8 mouse cellular contexts compared by ENCODE assay signal in genomic region chr11:120695641-120696040, GRCm38 (mm10). TPM values are rescaled to one million over a fixed set of nuclear protein-coding genes. Genes with fewer than 3 reads are reported as not detected.
DNase-seq lines count a peak whose midpoint lies in the region; ATAC-seq and TF ChIP-seq lines count a peak whose summit lies in the region.

No protein-coding gene starts in this region.

- ATAC-seq in hindbrain, postnatal 0 days: 0 out of 2 replicates have a peak, but pooled peaks have one; percentile 25
- ATAC-seq in limb, embryonic 15.5 days (ENCODE audit: insufficient number of reproducible peaks, low FRiP score, low TSS enrichment, low read depth): peak; percentile 7; the same call in 1 of the 2 replicates

- peak overlapping the region; percentile 52; the same call in 1 of the 2 replicates for H3K27ac ChIP-seq in cortical plate, adult 2 months (ENCODE audit: insufficient read depth, low read length)
- no peak overlapping the region for H3K27ac ChIP-seq in hindbrain, postnatal 0 days
- peak overlapping the region; percentile 57; the same call in 1 of the 2 replicates for H3K27ac ChIP-seq in limb, embryonic 15.5 days

- peak; percentile 52 to 63 for DNase-seq in adrenal gland, postnatal 36 days
- no peak for DNase-seq in adrenal gland, adult 8-10 months
- no peak for DNase-seq in hindbrain, postnatal 0 days (ENCODE audit: low spot score)
- no peak for DNase-seq in thymus, postnatal 0 days (ENCODE audit: low spot score)
- DNase-seq in cerebellum, postnatal 10 days: no peak
- no peak for DNase-seq in ovary, postnatal 36 days (ENCODE audit: low spot score)

- no peak overlapping the region for H3K4me2 ChIP-seq in hindbrain, postnatal 0 days (ENCODE audit: low read depth, low read length)
- H3K4me2 ChIP-seq in limb, embryonic 15.5 days: no peak overlapping the region

- TF ChIP-seq CTCF in cortical plate, adult 2 months (IDR thresholded peaks at IDR 0.05; ENCODE audit: extremely low read depth, insufficient read depth, low read length): no peak
- no peak for TF ChIP-seq CTCF in hindbrain, postnatal 0 days (IDR thresholded peaks at IDR 0.05; ENCODE audit: low read depth)

- H3K27me3 ChIP-seq in hindbrain, postnatal 0 days (ENCODE audit: insufficient read depth, low read length): no peaks in the 10 kb centered on the region
- H3K27me3 ChIP-seq in limb, embryonic 15.5 days: no peaks in the 10 kb centered on the region

- WGBS in hindbrain, postnatal 0 days: 50% methylated on average over 12 of the region's 12 CpGs
- 20% methylated on average over 12 of the region's 12 CpGs for WGBS in limb, embryonic 15.5 days

- H3K9ac ChIP-seq in hindbrain, postnatal 0 days (replicated peaks; ENCODE audit: low read length): no peak overlapping the region
- H3K9ac ChIP-seq in limb, embryonic 15.5 days: no peak overlapping the region

- no peaks in the 10 kb centered on the region for H3K9me3 ChIP-seq in hindbrain, postnatal 0 days (ENCODE audit: low read length)
- no peaks in the 10 kb centered on the region for H3K9me3 ChIP-seq in limb, embryonic 15.5 days

- no peak for TF ChIP-seq POLR2A in cortical plate, adult 2 months (IDR thresholded peaks at IDR 0.05; ENCODE audit: extremely low read depth, insufficient read depth, low read length)

- no peaks in the 10 kb centered on the region for H3K4me1 ChIP-seq in cortical plate, adult 2 months (ENCODE audit: control insufficient read depth, insufficient read depth, low read length)
- no peaks in the 10 kb centered on the region for H3K4me1 ChIP-seq in hindbrain, postnatal 0 days (ENCODE audit: insufficient read depth, low read length)
- H3K4me1 ChIP-seq in limb, embryonic 15.5 days: peaks cover 30% of the 10 kb centered on the region

- H3K4me3 ChIP-seq in cortical plate, adult 2 months (ENCODE audit: insufficient read depth, low read length): no peak overlapping the region
- no peak overlapping the region for H3K4me3 ChIP-seq in hindbrain, postnatal 0 days (ENCODE audit: low read length)
- no peak overlapping the region for H3K4me3 ChIP-seq in limb, embryonic 15.5 days

- peaks cover under 1% of the 10 kb centered on the region; the same call in 1 of the 2 replicates for H3K36me3 ChIP-seq in hindbrain, postnatal 0 days (ENCODE audit: insufficient read depth, low read length)
- H3K36me3 ChIP-seq in limb, embryonic 15.5 days: peaks cover 34% of the 10 kb centered on the region

RNA-seq across cellular contexts. Expression of gene Cenpx, which starts 17.9 kb away (rescaled TPM):
- total RNA-seq in adrenal gland, postnatal 36 days (2021): 10 to 100 TPM; 52.1 to 60.4 TPM
- 10 to 100 TPM; 49.3 to 61.7 (median 55.7) TPM for total RNA-seq in adrenal gland, adult 8-10 months (2022)
- 36.2 and 40.2 TPM in 2 replicates for polyA plus RNA-seq in cortical plate, adult 2 months (2012; rRNA removed)
- total RNA-seq in hindbrain, postnatal 0 days (2014; rRNA removed): 57.6 and 78.6 TPM in 2 replicates
- 99.7 and 100 TPM in 2 replicates for polyA plus RNA-seq in hindbrain, postnatal 0 days (2015; fragmentation: Nextera tagmentation; extraction: Ambion mirVana)
- 156 and 166 TPM in 2 replicates for polyA plus RNA-seq in limb, embryonic 15.5 days (2015; fragmentation: Nextera tagmentation; extraction: Ambion mirVana)
- polyA plus RNA-seq in thymus, postnatal 0 days (2015; fragmentation: Nextera tagmentation; extraction: Ambion mirVana): 191 and 212 TPM in 2 replicates

RNA-seq across cellular contexts. Expression of gene Lrrc45, which starts 18.1 kb away (rescaled TPM):
- 10 to 100 TPM; 24.3 to 27.7 TPM for total RNA-seq in adrenal gland, postnatal 36 days (2021)
- total RNA-seq in adrenal gland, adult 8-10 months (2022): 10 to 100 TPM; 26.1 to 57.9 (median 42.3) TPM
- 114 and 137 TPM in 2 replicates for polyA plus RNA-seq in cortical plate, adult 2 months (2012; rRNA removed)
- 35.4 and 49.1 TPM in 2 replicates for total RNA-seq in hindbrain, postnatal 0 days (2014; rRNA removed)
- 41.7 and 44.3 TPM in 2 replicates for polyA plus RNA-seq in hindbrain, postnatal 0 days (2015; fragmentation: Nextera tagmentation; extraction: Ambion mirVana)
- polyA plus RNA-seq in limb, embryonic 15.5 days (2015; fragmentation: Nextera tagmentation; extraction: Ambion mirVana): 63.7 and 65.9 TPM in 2 replicates
- polyA plus RNA-seq in thymus, postnatal 0 days (2015; fragmentation: Nextera tagmentation; extraction: Ambion mirVana): 32.6 and 33.5 TPM in 2 replicates

RNA-seq across cellular contexts. Expression of gene Aspscr1, which starts 22.9 kb away (rescaled TPM):
- 10 to 100 TPM; 71.1 to 95.1 TPM for total RNA-seq in adrenal gland, postnatal 36 days (2021)
- total RNA-seq in adrenal gland, adult 8-10 months (2022): 100 to 1,000 TPM; 101 to 108 (median 106) TPM
- polyA plus RNA-seq in cortical plate, adult 2 months (2012; rRNA removed): 46.2 and 46.8 TPM in 2 replicates
- total RNA-seq in hindbrain, postnatal 0 days (2014; rRNA removed): 105 and 130 TPM in 2 replicates
- polyA plus RNA-seq in hindbrain, postnatal 0 days (2015; fragmentation: Nextera tagmentation; extraction: Ambion mirVana): 143 and 148 TPM in 2 replicates
- polyA plus RNA-seq in limb, embryonic 15.5 days (2015; fragmentation: Nextera tagmentation; extraction: Ambion mirVana): 107 TPM in 2 replicates
- polyA plus RNA-seq in thymus, postnatal 0 days (2015; fragmentation: Nextera tagmentation; extraction: Ambion mirVana): 116 and 120 TPM in 2 replicates

RNA-seq across cellular contexts. Expression of gene Rac3, which starts 25.6 kb away (rescaled TPM):
- total RNA-seq in adrenal gland, postnatal 36 days (2021): 10 to 100 TPM in 1 of 2 experiments, 1 to 10 TPM in 1; 8.2 to 17.0 TPM
- 10 to 100 TPM; 11.1 to 23.9 (median 15.9) TPM for total RNA-seq in adrenal gland, adult 8-10 months (2022)
- 60.4 and 72.2 TPM in 2 replicates for polyA plus RNA-seq in cortical plate, adult 2 months (2012; rRNA removed)
- 669 and 698 TPM in 2 replicates for total RNA-seq in hindbrain, postnatal 0 days (2014; rRNA removed)
- polyA plus RNA-seq in hindbrain, postnatal 0 days (2015; fragmentation: Nextera tagmentation; extraction: Ambion mirVana): 593 and 639 TPM in 2 replicates
- 44.4 and 56.4 TPM in 2 replicates for polyA plus RNA-seq in limb, embryonic 15.5 days (2015; fragmentation: Nextera tagmentation; extraction: Ambion mirVana)
- 16.6 and 17.4 TPM in 2 replicates for polyA plus RNA-seq in thymus, postnatal 0 days (2015; fragmentation: Nextera tagmentation; extraction: Ambion mirVana)

RNA-seq across cellular contexts. Expression of gene Dcxr, which starts 31.4 kb away (rescaled TPM):
- total RNA-seq in adrenal gland, postnatal 36 days (2021): 10 to 100 TPM; 31.8 to 77.7 TPM
- 100 to 1,000 TPM in 2 of 4 experiments, 10 to 100 TPM in 2; 41.6 to 142 (median 76.2) TPM for total RNA-seq in adrenal gland, adult 8-10 months (2022)
- polyA plus RNA-seq in cortical plate, adult 2 months (2012; rRNA removed): 20.5 and 21.3 TPM in 2 replicates
- total RNA-seq in hindbrain, postnatal 0 days (2014; rRNA removed): 16.1 and 17.6 TPM in 2 replicates
- 20.2 and 21.3 TPM in 2 replicates for polyA plus RNA-seq in hindbrain, postnatal 0 days (2015; fragmentation: Nextera tagmentation; extraction: Ambion mirVana)
- polyA plus RNA-seq in limb, embryonic 15.5 days (2015; fragmentation: Nextera tagmentation; extraction: Ambion mirVana): 18.2 and 20.2 TPM in 2 replicates
- polyA plus RNA-seq in thymus, postnatal 0 days (2015; fragmentation: Nextera tagmentation; extraction: Ambion mirVana): 78.7 and 80.4 TPM in 2 replicates

Comparison
In these comparisons a context has a peak if more than half of its experiments do, and no peak if none do; other contexts are left out.
1. DNase-seq: peak in adrenal gland, postnatal 36 days (2 of 2); none in adrenal gland, adult 8-10 months (single experiment), hindbrain, postnatal 0 days (single experiment), thymus, postnatal 0 days (single experiment), cerebellum, postnatal 10 days (0 of 2) and ovary, postnatal 36 days (single experiment).